Mouse (Mus musculus) hindbrain, embryonic 12.5 days (tissue): ENCODE measurements around the gene Taar7e. TPM values are rescaled to one million over a fixed set of nuclear protein-coding genes. Genes with fewer than 3 reads are reported as not detected.
"Not testable (repeated sequence)": the region's sequence is repeated elsewhere in the genome, so short reads cannot be mapped to it uniquely, and the experiment has no call there.

Experiments
- ATAC-seq: fragments of 200-750 bp; cut with Nextera tagmentation; 2 replicates; pipeline ENCODE4 v1.8.0; 2017; ENCODE audit warnings: moderate TSS enrichment; ENCODE audit not compliant: low FRiP score
- H3K27ac ChIP-seq: fragments of 300-500 bp; sonication (generic); 2 replicates; pipeline ENCODE4 v1.5.1; 2016; ENCODE audit warnings: mild to moderate bottlenecking
- H3K27me3 ChIP-seq: fragments of 300-500 bp; sonication (generic); 2 replicates; pipeline ENCODE4 v1.6.1; 2016; ENCODE audit warnings: mild to moderate bottlenecking
- H3K36me3 ChIP-seq: fragments of 300-500 bp; sonication (generic); 2 replicates; pipeline ENCODE4 v1.6.1; 2016; ENCODE audit warnings: mild to moderate bottlenecking
- H3K4me1 ChIP-seq: fragments of 300-500 bp; sonication (generic); 2 replicates; pipeline ENCODE4 v1.6.1; 2016
- H3K4me2 ChIP-seq: fragments of 300-500 bp; sonication (generic); replicated peaks from 2 replicates; pipeline ENCODE4 v1.6.1; 2016; ENCODE audit warnings: mild to moderate bottlenecking
- H3K4me3 ChIP-seq: fragments of 300-500 bp; sonication (generic); 2 replicates; pipeline ENCODE4 v1.5.1; 2016; ENCODE audit warnings: mild to moderate bottlenecking
- H3K9ac ChIP-seq: fragments of 300-500 bp; sonication (generic); 2 replicates; pipeline ENCODE4 v1.6.1; 2016; ENCODE audit warnings: mild to moderate bottlenecking, moderate library complexity
- H3K9me3 ChIP-seq: fragments of 300-500 bp; sonication (generic); replicated peaks from 2 replicates; pipeline ENCODE4 v1.6.1; 2016; ENCODE audit warnings: mild to moderate bottlenecking
- WGBS: fragments of 180-500 bp; shearing (Covaris S2); methylation state at CpG from one replicate; pipeline ENCODE4 v1.1.7; 2016; 5-methylcytosine and 5-hydroxymethylcytosine counted together
- polyA plus RNA-seq: library from polyadenylated mRNA; unstranded; fragments of >200 nt; fragmentation: Nextera tagmentation; extraction: Ambion mirVana; gene quantifications from 2 replicates; pipeline ENCODE4 v1.2.1, GENCODE M21; 2016

Gene Taar7e
- polyA plus RNA-seq, 1 experiment from 2014 or later, result not detected

DNA sequence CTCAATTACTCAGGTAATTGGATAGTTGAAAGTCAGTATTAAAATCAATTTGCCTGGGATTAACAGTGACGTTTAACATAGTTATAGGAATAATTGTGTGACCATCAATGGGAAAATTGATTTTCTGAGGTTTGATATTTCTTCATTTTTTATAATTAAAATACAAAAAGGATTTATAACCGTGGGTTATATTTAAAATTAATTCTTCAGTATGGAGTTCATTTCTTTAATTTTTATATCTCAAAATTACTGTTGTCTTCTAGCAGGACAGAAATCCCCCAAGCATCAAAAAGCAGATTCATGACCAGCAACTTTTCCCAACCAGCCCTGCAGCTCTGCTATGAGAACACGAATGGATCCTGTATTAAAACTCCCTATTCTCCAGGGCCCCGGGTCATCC is 38.8 kb downstream of the Taar7e start, which contains the start of gene Taar8a:
TSS of gene Taar8a (plus strand) at position 301 of the 400 bp plus-strand sequence.
- H3K4me2 ChIP-seq, H3K4me3 ChIP-seq, H3K36me3 ChIP-seq, H3K9ac ChIP-seq, ATAC-seq, H3K9me3 ChIP-seq, H3K4me1 ChIP-seq, H3K27me3 ChIP-seq, H3K27ac ChIP-seq: not testable (repeated sequence)
- WGBS, result 83% methylated on average over 2 of the region's 4 CpGs

DNA sequence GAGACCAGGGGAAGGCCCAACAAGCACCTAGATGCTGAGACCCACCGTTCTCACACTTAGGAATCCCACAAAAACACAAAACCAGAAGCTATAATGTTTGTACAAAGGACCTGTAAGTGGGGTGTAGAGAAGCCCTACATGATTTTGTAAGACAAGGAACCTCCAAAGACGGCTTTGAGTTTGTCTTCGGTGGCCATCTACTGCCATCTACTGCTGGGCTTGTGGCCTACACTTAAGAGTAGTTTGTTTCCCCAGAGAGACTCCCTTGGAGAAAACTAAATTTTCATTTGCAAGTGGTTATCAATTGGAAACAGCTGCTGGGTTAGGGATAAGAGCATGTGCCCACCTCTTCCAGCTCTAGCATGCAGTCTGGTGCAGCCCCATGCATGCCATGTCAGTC is 42.8 kb downstream of the Taar7e start:
- Histone ChIP-seq H3K4me3 (no peak overlapping the region), H3K27me3 (no peaks in the 10 kb centered on the region), H3K36me3 (no peaks in the 10 kb centered on the region), H3K4me1 (no peaks in the 10 kb centered on the region), H3K4me2 (no peak overlapping the region), H3K27ac (no peak overlapping the region), H3K9me3 (no peaks in the 10 kb centered on the region), H3K9ac (no peak overlapping the region)
- WGBS, result 41% methylated on average over 3 of the region's 3 CpGs
- ATAC-seq, result no peak

DNA sequence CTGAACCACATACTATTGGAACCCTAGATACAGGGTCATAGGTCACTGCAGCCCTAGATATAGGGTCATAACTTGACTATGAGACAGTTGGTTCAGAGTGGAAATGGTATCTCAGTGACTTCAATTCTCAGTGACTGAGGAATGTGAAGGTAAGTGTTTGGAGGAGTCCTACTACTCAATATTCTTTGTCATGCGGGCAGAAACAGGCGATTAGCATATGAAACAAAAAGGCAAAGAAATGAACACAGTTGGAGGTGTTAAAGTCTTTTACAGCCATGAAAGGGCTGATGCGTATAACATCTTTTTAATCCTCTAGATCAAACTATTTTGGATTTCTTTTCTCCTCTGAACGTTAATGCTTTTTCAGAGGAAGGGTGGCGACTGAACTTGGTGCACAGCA is 48.5 kb downstream of the Taar7e start:
- Histone ChIP-seq H3K27ac (no peak overlapping the region), H3K4me1 (no peaks in the 10 kb centered on the region), H3K27me3 (no peaks in the 10 kb centered on the region), H3K9ac (no peak overlapping the region), H3K36me3 (no peaks in the 10 kb centered on the region), H3K4me3 (no peak overlapping the region), H3K4me2 (no peak overlapping the region), H3K9me3 (no peaks in the 10 kb centered on the region)
- ATAC-seq, result no peak
- WGBS, result 65% methylated on average over 5 of the region's 5 CpGs

DNA sequence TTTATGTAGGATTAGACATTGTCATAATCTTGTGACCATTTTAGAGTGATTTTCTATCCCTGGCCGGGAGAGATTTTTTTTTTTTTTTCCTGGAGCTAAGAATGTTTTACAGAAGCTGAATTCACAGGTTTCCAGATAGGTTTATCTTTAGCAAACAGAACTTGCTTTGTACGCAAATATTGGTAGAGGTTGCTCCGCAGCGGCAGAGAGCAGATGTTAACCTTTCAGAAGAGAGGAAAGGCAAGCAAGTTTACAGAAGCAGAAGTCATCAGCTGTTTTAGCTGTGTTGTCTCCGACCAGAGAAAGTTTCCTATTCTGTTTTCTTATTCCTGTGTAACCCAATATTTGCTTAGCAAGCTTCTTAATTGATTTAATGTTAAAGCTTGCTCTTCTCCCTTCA is 49.1 kb downstream of the Taar7e start:
- H3K27me3 ChIP-seq, result no peaks in the 10 kb centered on the region
- no peaks in the 10 kb centered on the region for H3K9me3 ChIP-seq
- no peak overlapping the region for H3K27ac ChIP-seq
- WGBS, result 84% methylated on average over 5 of the region's 5 CpGs
- ATAC-seq, result no peak
- no peaks in the 10 kb centered on the region for H3K36me3 ChIP-seq
- H3K4me3 ChIP-seq, result no peak overlapping the region
- H3K4me2 ChIP-seq, result no peak overlapping the region
- no peaks in the 10 kb centered on the region for H3K4me1 ChIP-seq
- no peak overlapping the region for H3K9ac ChIP-seq

DNA sequence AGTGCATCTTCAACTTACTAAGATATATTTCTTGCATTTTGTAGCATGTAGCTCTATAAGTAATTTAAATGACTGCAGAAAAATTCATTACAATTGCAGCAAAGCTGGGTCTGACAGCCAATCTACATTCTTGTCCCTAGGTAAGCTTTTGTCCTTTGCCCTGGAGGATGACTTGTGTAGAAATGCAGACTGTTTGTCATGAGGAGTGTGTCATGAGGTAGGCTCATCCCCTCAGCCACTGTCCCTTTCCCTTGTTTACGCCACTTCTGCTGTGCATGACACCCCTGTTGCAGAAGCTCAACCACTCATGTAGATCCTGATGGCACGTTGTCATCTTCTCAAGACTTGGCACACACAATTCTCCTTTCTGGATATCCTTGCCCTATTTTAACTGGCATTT is 49.8 kb downstream of the Taar7e start:
- Histone ChIP-seq H3K4me3 (no peak overlapping the region), H3K27ac (no peak overlapping the region), H3K27me3 (no peaks in the 10 kb centered on the region), H3K9me3 (no peaks in the 10 kb centered on the region), H3K4me2 (no peak overlapping the region), H3K9ac (no peak overlapping the region), H3K36me3 (no peaks in the 10 kb centered on the region), H3K4me1 (no peaks in the 10 kb centered on the region)
- ATAC-seq, result no peak
- 95% methylated on average over 2 of the region's 2 CpGs for WGBS

Other genes starting within 250 kb of the Taar7e start
- gene Slc18b1, start 240.6 kb upstream of the Taar7e start, polyA plus RNA-seq, result 22.5 and 23.5 TPM in 2 replicates
- gene Vnn3, start 186.2 kb upstream of the Taar7e start, polyA plus RNA-seq, result not detected in 2 replicates
- gene Vnn1, start 142.9 kb upstream of the Taar7e start, polyA plus RNA-seq, result 1.3 and 1.6 TPM in 2 replicates
- gene Taar1, start 117.3 kb upstream of the Taar7e start, polyA plus RNA-seq, result not detected in 2 replicates
- gene Taar2, start 99.0 kb upstream of the Taar7e start, polyA plus RNA-seq, result not detected in 2 replicates
- gene Taar3, start 88.1 kb upstream of the Taar7e start, polyA plus RNA-seq, result not detected in 2 replicates
- not detected in 2 replicates for gene Taar4, start 77.1 kb upstream of the Taar7e start, polyA plus RNA-seq
- gene Taar5, start 66.9 kb upstream of the Taar7e start, polyA plus RNA-seq, result 1.3 TPM in 1 of 2 replicates, not detected in the other
- gene Taar6, start 52.0 kb upstream of the Taar7e start, polyA plus RNA-seq, result 0.41 TPM in 1 of 2 replicates, not detected in the other
- not detected in 2 replicates for gene Taar7a, start 44.1 kb upstream of the Taar7e start, polyA plus RNA-seq
- not detected in 2 replicates for gene Taar7b, start 37.7 kb upstream of the Taar7e start, polyA plus RNA-seq
- gene Taar7d, start 10.4 kb upstream of the Taar7e start, polyA plus RNA-seq, result not detected in 2 replicates
- not detected in 2 replicates for gene Taar7f, start 11.9 kb downstream of the Taar7e start, polyA plus RNA-seq
- not detected in 2 replicates for gene Taar8a, start 38.9 kb downstream of the Taar7e start, polyA plus RNA-seq
- gene Taar8b, start 54.7 kb downstream of the Taar7e start, polyA plus RNA-seq, result not detected in 2 replicates
- gene Taar8c, start 64.3 kb downstream of the Taar7e start, polyA plus RNA-seq, result not detected in 2 replicates
- gene Taar9, start 71.9 kb downstream of the Taar7e start, polyA plus RNA-seq, result not detected in 2 replicates
- 149 and 158 TPM in 2 replicates for gene Stx7, start 111.7 kb downstream of the Taar7e start, polyA plus RNA-seq
- 16.1 and 17.8 TPM in 2 replicates for gene Moxd1, start 185.9 kb downstream of the Taar7e start, polyA plus RNA-seq